Mouse (Mus musculus) lung, adult 2 months (tissue): ENCODE results near the gene Cers6. TPM values are rescaled to one million over a fixed set of nuclear protein-coding genes. Genes with fewer than 3 reads are reported as not detected.

Source experiments
- DNase-seq: peaks from one replicate; pipeline ENCODE4 v3.0.0; 2022
- H3K4me1 ChIP-seq: fragments of 200-500 bp; 2 replicates; pipeline ENCODE4 v1.6.1; 2011; ENCODE audit warnings: low read length; ENCODE audit not compliant: control insufficient read depth, insufficient read depth
- H3K4me3 ChIP-seq: fragments of 200-500 bp; replicated peaks from 2 replicates; pipeline ENCODE3; 2011; ENCODE audit warnings: low read depth, mild to moderate bottlenecking, control low read depth, low read length; ENCODE audit errors: extremely low read depth
- CTCF ChIP-seq: fragments of 200-500 bp; IDR thresholded peaks from 2 replicates; pipeline ENCODE4 v1.5.1; 2011; ENCODE audit warnings: mild to moderate bottlenecking, low read length, control low read depth; ENCODE audit not compliant: insufficient read depth
- POLR2A ChIP-seq: fragments of 200-500 bp; IDR thresholded peaks from 2 replicates; pipeline ENCODE4 v1.6.1; 2011; ENCODE audit warnings: low read depth, mild to moderate bottlenecking, control low read depth, low read length, borderline replicate concordance; ENCODE audit errors: extremely low read depth
- WGBS: fragments of 180-500 bp; shearing (Covaris S2); methylation state at CpG from one replicate; pipeline ENCODE4 v1.1.7; 2018; 5-methylcytosine and 5-hydroxymethylcytosine counted together
- polyA plus RNA-seq: library from polyadenylated mRNA; depleted of rRNA; stranded (reverse); fragments of >200 nt; gene quantifications from 2 replicates; pipeline ENCODE4 v1.2.3, GENCODE M21; 2012

Gene Cers6
- polyA plus RNA-seq, 1 experiment: 16.2 TPM

- H3K4me1 ChIP-seq: peaks cover 5% of the 10 kb centered on the region; the same call in 1 of the 2 replicates
- no peak for DNase-seq
- H3K4me3 ChIP-seq: no peak overlapping the region
- 85% methylated on average over 12 of the region's 12 CpGs for WGBS
- TF ChIP-seq CTCF (no peak), POLR2A (no peak)
Observed at GRCm38 (mm10) chr2:68911587-68912483, 50.6 kb downstream of the Cers6 start.

- no peak overlapping the region for H3K4me3 ChIP-seq
- TF ChIP-seq CTCF (no peak), POLR2A (no peak)
- DNase-seq: no peak
- H3K4me1 ChIP-seq: 0 out of 2 replicates have a peak, but pooled peaks cover 2% of the 10 kb centered on the region
Observed at GRCm38 (mm10) chr2:68915742-68916141, 54.5 kb downstream of the Cers6 start.

- Histone ChIP-seq H3K4me3 (no peak overlapping the region), H3K4me1 (0 out of 2 replicates have a peak, but pooled peaks cover 2% of the 10 kb centered on the region)
- no peak for TF ChIP-seq CTCF
- TF ChIP-seq POLR2A: no peak
- WGBS: 88% methylated on average over 3 of the region's 3 CpGs
- DNase-seq: no peak
Observed at GRCm38 (mm10) chr2:68916299-68916698, 55.1 kb downstream of the Cers6 start.

- no peak for DNase-seq
- Histone ChIP-seq H3K4me1 (0 out of 2 replicates have a peak, but pooled peaks cover 2% of the 10 kb centered on the region), H3K4me3 (no peak overlapping the region)
- TF ChIP-seq CTCF (no peak), POLR2A (no peak)
Observed at GRCm38 (mm10) chr2:68917010-68917409, 55.8 kb downstream of the Cers6 start.

GRCm38 (mm10) chr2:68917524-68917923 lies 56.3 kb downstream of the Cers6 start:
- TF ChIP-seq CTCF (no peak), POLR2A (no peak)
- DNase-seq: no peak
- Histone ChIP-seq H3K4me3 (no peak overlapping the region), H3K4me1 (0 out of 2 replicates have a peak, but pooled peaks cover 2% of the 10 kb centered on the region)
- 91% methylated on average over 4 of the region's 4 CpGs for WGBS

- Histone ChIP-seq H3K4me1 (no peaks in the 10 kb centered on the region), H3K4me3 (no peak overlapping the region)
- no peak for DNase-seq
- no peak for TF ChIP-seq CTCF
- no peak for TF ChIP-seq POLR2A
- 81% methylated on average over 9 of the region's 9 CpGs for WGBS
Observed at GRCm38 (mm10) chr2:68924344-68924743, 63.1 kb downstream of the Cers6 start.

- DNase-seq: no peak
- Histone ChIP-seq H3K4me3 (no peak overlapping the region), H3K4me1 (no peaks in the 10 kb centered on the region)
- 87% methylated on average over 6 of the region's 6 CpGs for WGBS
- TF ChIP-seq POLR2A (no peak), CTCF (no peak)
Observed at GRCm38 (mm10) chr2:68925542-68925941, 64.3 kb downstream of the Cers6 start.

- TF ChIP-seq CTCF: no peak
- TF ChIP-seq POLR2A: no peak
- Histone ChIP-seq H3K4me1 (no peaks in the 10 kb centered on the region), H3K4me3 (no peak overlapping the region)
- WGBS: 92% methylated on average over 10 of the region's 10 CpGs
- no peak for DNase-seq
Observed at GRCm38 (mm10) chr2:68926913-68927790, 65.9 kb downstream of the Cers6 start.

GRCm38 (mm10) chr2:68932240-68932639 lies 71.0 kb downstream of the Cers6 start:
- TF ChIP-seq POLR2A: no peak
- TF ChIP-seq CTCF: no peak
- Histone ChIP-seq H3K4me3 (no peak overlapping the region), H3K4me1 (no peaks in the 10 kb centered on the region; the same call in 1 of the 2 replicates)
- WGBS: 44% methylated on average over 4 of the region's 4 CpGs
- no peak for DNase-seq

- Histone ChIP-seq H3K4me3 (no peak overlapping the region), H3K4me1 (no peaks in the 10 kb centered on the region; the same call in 1 of the 2 replicates)
- DNase-seq: no peak
- WGBS: 54% methylated on average over 4 of the region's 4 CpGs
- TF ChIP-seq CTCF (no peak), POLR2A (no peak)
Observed at GRCm38 (mm10) chr2:68932656-68933055, 71.4 kb downstream of the Cers6 start.
